Mouse (Mus musculus): Measurements from ENCODE around the gene Setmar. TPM values are rescaled to one million over a fixed set of nuclear protein-coding genes. Genes with fewer than 3 reads are reported as not detected.

Setmar gene
- 4.5 TPM for polyA plus RNA-seq (2014; fragmentation: Illumina TruSeq; extraction: RNeasy Lipid Tissue Mini Kit (QIAGEN cat#74804); ENCODE audit: low read depth, low replicate concordance)

DNA sequence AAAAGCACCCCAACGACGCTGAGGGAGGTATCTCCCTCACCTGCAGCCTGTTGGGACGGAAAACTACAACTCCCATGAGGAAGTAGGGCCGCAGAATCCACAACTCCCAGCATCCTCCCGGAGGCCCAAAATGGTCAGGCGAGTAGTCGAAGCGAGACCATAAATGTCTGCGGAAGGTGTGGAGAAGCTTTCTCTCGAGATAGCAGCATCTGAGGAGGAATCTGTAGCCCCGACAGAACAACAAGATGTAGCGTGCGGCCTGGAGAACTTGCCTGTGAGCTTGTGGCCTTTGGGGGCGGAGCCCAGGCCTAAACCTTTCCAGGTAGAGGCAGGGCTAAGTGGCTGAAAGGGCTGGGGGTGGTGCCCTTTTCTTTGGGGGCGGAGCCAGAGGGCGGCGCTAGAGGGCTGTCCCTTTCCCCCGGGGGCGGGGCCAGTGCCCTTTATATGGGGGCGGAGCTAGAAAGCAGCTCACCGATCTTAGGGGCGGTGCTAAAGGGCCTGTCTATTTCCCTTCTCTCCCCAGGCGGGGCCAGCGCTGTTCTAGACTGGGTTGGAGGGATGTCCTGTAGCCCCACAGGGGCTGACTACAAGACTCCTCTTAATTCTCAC lies at the start of gene Setmar:
Gene Setmar (plus strand): TSS at position 128 of the 609 bp plus-strand sequence.

Other genes starting within 250 kb of the Setmar start
- gene Sumf1, start 120.5 kb downstream of the Setmar start, polyA plus RNA-seq (2014; fragmentation: Illumina TruSeq; extraction: RNeasy Lipid Tissue Mini Kit (QIAGEN cat#74804); ENCODE audit: low read depth, low replicate concordance), result 16.0 TPM
- 31.5 TPM for gene Itpr1, start 148.1 kb downstream of the Setmar start, polyA plus RNA-seq (2014; fragmentation: Illumina TruSeq; extraction: RNeasy Lipid Tissue Mini Kit (QIAGEN cat#74804); ENCODE audit: low read depth, low replicate concordance)

Data from heart, adult 10 weeks (tissue).